Mouse (Mus musculus) liver, embryonic 15.5 days (tissue): ENCODE measurements around the gene Plxnb2. TPM values are rescaled to one million over a fixed set of nuclear protein-coding genes. Genes with fewer than 3 reads are reported as not detected.

Experiments used
- ATAC-seq: fragments of 200-750 bp; cut with Nextera tagmentation; 2 replicates; pipeline ENCODE4 v1.8.0; 2017; ENCODE audit warnings: moderate number of reproducible peaks, mild to moderate bottlenecking, moderate library complexity; ENCODE audit not compliant: insufficient read depth
- H3K27ac ChIP-seq: fragments of 300-500 bp; sonication (generic); replicated peaks from 2 replicates; pipeline ENCODE4 v1.5.1; 2015; ENCODE audit warnings: mild to moderate bottlenecking, inconsistent platforms
- H3K27me3 ChIP-seq: fragments of 300-500 bp; sonication (generic); 2 replicates; pipeline ENCODE4 v1.6.1; 2015; ENCODE audit warnings: mild to moderate bottlenecking, inconsistent platforms
- H3K36me3 ChIP-seq: fragments of 300-500 bp; sonication (generic); replicated peaks from 2 replicates; pipeline ENCODE4 v1.6.1; 2015; ENCODE audit warnings: moderate library complexity, mild to moderate bottlenecking, inconsistent platforms
- H3K4me1 ChIP-seq: fragments of 300-500 bp; sonication (generic); replicated peaks from 2 replicates; pipeline ENCODE4 v1.6.1; 2015; ENCODE audit warnings: inconsistent platforms
- H3K4me2 ChIP-seq: fragments of 300-500 bp; sonication (generic); 2 replicates; pipeline ENCODE4 v1.6.1; 2015; ENCODE audit warnings: moderate library complexity, mild to moderate bottlenecking, inconsistent platforms
- H3K4me3 ChIP-seq: fragments of 300-500 bp; sonication (generic); replicated peaks from 2 replicates; pipeline ENCODE4 v1.5.1; 2015; ENCODE audit warnings: mild to moderate bottlenecking, inconsistent platforms
- H3K9ac ChIP-seq: fragments of 300-500 bp; sonication (generic); 2 replicates; pipeline ENCODE4 v1.6.1; 2015; ENCODE audit warnings: moderate library complexity, mild to moderate bottlenecking, inconsistent platforms
- H3K9me3 ChIP-seq: fragments of 300-500 bp; sonication (generic); replicated peaks from 2 replicates; pipeline ENCODE4 v1.6.1; 2016; ENCODE audit warnings: inconsistent platforms
- WGBS: fragments of 180-500 bp; shearing (Covaris S2); methylation state at CpG from one replicate; pipeline ENCODE4 v1.1.7; 2015; ENCODE audit warnings: mixed read lengths; ENCODE audit not compliant: insufficient replicate concordance; 5-methylcytosine and 5-hydroxymethylcytosine counted together
- polyA plus RNA-seq: library from polyadenylated mRNA; unstranded; fragments of >200 nt; fragmentation: Nextera tagmentation; extraction: Ambion mirVana; gene quantifications from 2 replicates; pipeline ENCODE4 v1.2.1, GENCODE M21; 2015

Gene Plxnb2
- polyA plus RNA-seq, 1 experiment from 2014 or later = 22.3 TPM

GRCm38 (mm10) chr15:89196313-89196706, 15.7 kb upstream of the Plxnb2 start, which contains the start of gene Dennd6b:
Dennd6b (minus strand) TSS chr15:89196496.
- no peaks in the 10 kb centered on the region for H3K27me3 ChIP-seq
- H3K36me3 ChIP-seq = no peaks in the 10 kb centered on the region
- H3K27ac ChIP-seq = peak within 1 kb of the TSS; percentile 98
- ATAC-seq = peak; percentile 99
- no peaks in the 10 kb centered on the region for H3K9me3 ChIP-seq
- H3K4me3 ChIP-seq = peak within 1 kb of the TSS; percentile 100
- H3K9ac ChIP-seq = peak within 1 kb of the TSS; percentile 98
- peak within 1 kb of the TSS; percentile 89 for H3K4me2 ChIP-seq
- WGBS = 0% methylated on average over 38 of the region's 38 CpGs
- H3K4me1 ChIP-seq = peaks cover 21% of the 10 kb centered on the region

GRCm38 (mm10) chr15:89195690-89196312, 15.2 kb upstream of the Plxnb2 start:
- Histone ChIP-seq H3K27me3 (no peaks in the 10 kb centered on the region), H3K4me1 (peaks cover 21% of the 10 kb centered on the region), H3K4me3 (peak overlapping the region; percentile 100), H3K9me3 (no peaks in the 10 kb centered on the region), H3K36me3 (no peaks in the 10 kb centered on the region), H3K4me2 (peak overlapping the region; percentile 89), H3K27ac (peak overlapping the region; percentile 98), H3K9ac (peak overlapping the region; percentile 98)
- peak; percentile 95 for ATAC-seq
- WGBS = under 1% methylated on average over 25 of the region's 25 CpGs

GRCm38 (mm10) chr15:89195261-89195681, 14.7 kb upstream of the Plxnb2 start:
- Histone ChIP-seq H3K9me3 (no peaks in the 10 kb centered on the region), H3K4me1 (peaks cover 21% of the 10 kb centered on the region), H3K27me3 (no peaks in the 10 kb centered on the region), H3K36me3 (no peaks in the 10 kb centered on the region), H3K9ac (peak overlapping the region; percentile 98), H3K4me2 (peak overlapping the region; percentile 89), H3K4me3 (peak overlapping the region; percentile 100), H3K27ac (peak overlapping the region; percentile 98)
- no peak for ATAC-seq
- 18% methylated on average over 6 of the region's 6 CpGs for WGBS

GRCm38 (mm10) chr15:89184937-89185227, 4.3 kb upstream of the Plxnb2 start:
- Histone ChIP-seq H3K4me1 (peaks cover 9% of the 10 kb centered on the region), H3K36me3 (no peaks in the 10 kb centered on the region), H3K9ac (no peak overlapping the region), H3K4me2 (no peak overlapping the region), H3K27me3 (peaks cover 36% of the 10 kb centered on the region), H3K27ac (no peak overlapping the region), H3K4me3 (no peak overlapping the region), H3K9me3 (no peaks in the 10 kb centered on the region)
- no peak for ATAC-seq
- WGBS = 77% methylated on average over 5 of the region's 5 CpGs

GRCm38 (mm10) chr15:89184141-89184936, 3.8 kb upstream of the Plxnb2 start:
- no peaks in the 10 kb centered on the region for H3K9me3 ChIP-seq
- peaks cover 42% of the 10 kb centered on the region for H3K27me3 ChIP-seq
- no peak overlapping the region for H3K27ac ChIP-seq
- H3K4me2 ChIP-seq = no peak overlapping the region
- no peak for ATAC-seq
- no peak overlapping the region for H3K4me3 ChIP-seq
- H3K4me1 ChIP-seq = peaks cover 13% of the 10 kb centered on the region
- WGBS = 67% methylated on average over 5 of the region's 5 CpGs
- H3K36me3 ChIP-seq = no peaks in the 10 kb centered on the region
- no peak overlapping the region for H3K9ac ChIP-seq

- Histone ChIP-seq H3K4me2 (no peak overlapping the region), H3K36me3 (no peaks in the 10 kb centered on the region), H3K4me3 (no peak overlapping the region), H3K27me3 (peaks cover 57% of the 10 kb centered on the region), H3K27ac (no peak overlapping the region), H3K9ac (no peak overlapping the region), H3K9me3 (no peaks in the 10 kb centered on the region), H3K4me1 (peaks cover 27% of the 10 kb centered on the region)
- no peak for ATAC-seq
- WGBS = 66% methylated on average over 5 of the region's 5 CpGs
These were observed 2.3 kb upstream of the Plxnb2 start for GRCm38 (mm10) chr15:89182842-89183241.

- no peak overlapping the region for H3K27ac ChIP-seq
- H3K27me3 ChIP-seq = peaks cover 61% of the 10 kb centered on the region
- no peak overlapping the region for H3K4me2 ChIP-seq
- no peaks in the 10 kb centered on the region for H3K36me3 ChIP-seq
- 22% methylated on average over 6 of the region's 6 CpGs for WGBS
- H3K4me3 ChIP-seq = no peak overlapping the region
- no peaks in the 10 kb centered on the region for H3K9me3 ChIP-seq
- no peak for ATAC-seq
- H3K4me1 ChIP-seq = peaks cover 32% of the 10 kb centered on the region
- no peak overlapping the region for H3K9ac ChIP-seq
These were observed 1.7 kb upstream of the Plxnb2 start for GRCm38 (mm10) chr15:89182328-89182741.

- Histone ChIP-seq H3K9me3 (no peaks in the 10 kb centered on the region), H3K27me3 (peaks cover 67% of the 10 kb centered on the region), H3K4me1 (peaks cover 39% of the 10 kb centered on the region), H3K27ac (peak overlapping the region; percentile 29; the same call in 1 of the 2 replicates), H3K36me3 (no peaks in the 10 kb centered on the region), H3K4me2 (peak overlapping the region; percentile 64; the same call in 1 of the 2 replicates), H3K9ac (no peak overlapping the region), H3K4me3 (no peak overlapping the region)
- 32% methylated on average over 10 of the region's 10 CpGs for WGBS
- ATAC-seq = no peak
These were observed 1.1 kb upstream of the Plxnb2 start for GRCm38 (mm10) chr15:89181561-89182270.

- Histone ChIP-seq H3K9me3 (no peaks in the 10 kb centered on the region), H3K4me1 (peaks cover 54% of the 10 kb centered on the region), H3K27me3 (peaks cover 83% of the 10 kb centered on the region), H3K36me3 (no peaks in the 10 kb centered on the region), H3K4me2 (peak overlapping the region; percentile 64), H3K4me3 (peak overlapping the region; percentile 59), H3K9ac (peak overlapping the region; percentile 48), H3K27ac (peak overlapping the region; percentile 48)
- ATAC-seq = no peak
- 4% methylated on average over 26 of the region's 26 CpGs for WGBS
These were observed 477 bp downstream of the Plxnb2 start for GRCm38 (mm10) chr15:89180081-89180541.

- Histone ChIP-seq H3K4me1 (peaks cover 59% of the 10 kb centered on the region), H3K4me2 (peak overlapping the region; percentile 64), H3K9me3 (no peaks in the 10 kb centered on the region), H3K36me3 (no peaks in the 10 kb centered on the region), H3K9ac (no peak overlapping the region), H3K27me3 (peaks cover 88% of the 10 kb centered on the region), H3K4me3 (peak overlapping the region; percentile 59), H3K27ac (peak overlapping the region; percentile 83)
- WGBS = 12% methylated on average over 6 of the region's 6 CpGs
- ATAC-seq = no peak
These were observed 991 bp downstream of the Plxnb2 start for GRCm38 (mm10) chr15:89179630-89179964.
